In genomic region chr12:69515117-69515516, GRCm38 (mm10) we compare ENCODE assay signal across 11 mouse cellular contexts.
DNase-seq lines count a peak whose midpoint lies in the region; ATAC-seq lines count a peak whose summit lies in the region.
"Had no signal": no experiment of that assay in that cellular context is flagged by ENCODE, and none has a peak within 500 bp of the region (broad histone marks: within the 10 kb centered on the region; RNA-seq: fewer than 3 reads in every experiment).

No protein-coding gene starts in this region.

- 15% methylated on average over 9 of the region's 9 CpGs for WGBS in lung, embryonic 15.5 days
- 59% methylated on average over 9 of the region's 9 CpGs for WGBS in embryonic facial prominence, embryonic 11.5 days
- 35% methylated on average over 9 of the region's 9 CpGs for WGBS in stomach, embryonic 15.5 days

- H3K27me3 ChIP-seq in lung, embryonic 15.5 days: no peaks in the 10 kb centered on the region
- H3K27me3 ChIP-seq in embryonic facial prominence, embryonic 11.5 days (ENCODE audit: control insufficient read depth, insufficient read depth, low read length): no peaks in the 10 kb centered on the region
- H3K27me3 ChIP-seq in stomach, embryonic 15.5 days (replicated peaks): no peaks in the 10 kb centered on the region

- no peaks in the 10 kb centered on the region for H3K36me3 ChIP-seq in lung, embryonic 15.5 days
- no peaks in the 10 kb centered on the region for H3K36me3 ChIP-seq in embryonic facial prominence, embryonic 11.5 days (replicated peaks; ENCODE audit: control insufficient read depth, insufficient read depth, low read depth, low read length)
- no peaks in the 10 kb centered on the region for H3K36me3 ChIP-seq in stomach, embryonic 15.5 days

- DNase-seq in lung, postnatal 14 days: no peak
- peak; percentile 11 for DNase-seq in embryonic facial prominence, embryonic 11.5 days (ENCODE audit: low spot score)
- DNase-seq in kidney, adult 8-10 months: peak; percentile 29 to 36
- no peak for DNase-seq in cerebellum, adult 11-12 months
- DNase-seq in right cerebral cortex, postnatal 14 days: no peak
- no peak for DNase-seq in thymus, postnatal 14 days
- DNase-seq: gastrocnemius, postnatal 14 days had no signal

- no peak overlapping the region for H3K9ac ChIP-seq in lung, embryonic 15.5 days
- H3K9ac ChIP-seq in embryonic facial prominence, embryonic 11.5 days (replicated peaks; ENCODE audit: low read length): no peak overlapping the region
- no peak overlapping the region for H3K9ac ChIP-seq in stomach, embryonic 15.5 days

- no peak overlapping the region for H3K4me3 ChIP-seq in lung, embryonic 15.5 days
- H3K4me3 ChIP-seq in embryonic facial prominence, embryonic 11.5 days (ENCODE audit: low read depth, low read length): no peak overlapping the region
- H3K4me3 ChIP-seq in stomach, embryonic 15.5 days (replicated peaks): no peak overlapping the region
- H3K4me3 ChIP-seq: megakaryocyte, embryonic 14.5 days had no signal

- peaks cover 22% of the 10 kb centered on the region for H3K4me1 ChIP-seq in lung, embryonic 15.5 days
- H3K4me1 ChIP-seq in embryonic facial prominence, embryonic 11.5 days (ENCODE audit: control insufficient read depth, insufficient read depth, low read length): no peaks in the 10 kb centered on the region
- H3K4me1 ChIP-seq in stomach, embryonic 15.5 days: peaks cover 9% of the 10 kb centered on the region; the same call in 1 of the 2 replicates

- no peak overlapping the region for H3K4me2 ChIP-seq in lung, embryonic 15.5 days
- H3K4me2 ChIP-seq in embryonic facial prominence, embryonic 11.5 days (ENCODE audit: low read depth, low read length): no peak overlapping the region
- no peak overlapping the region for H3K4me2 ChIP-seq in stomach, embryonic 15.5 days

- ATAC-seq in lung, embryonic 15.5 days (ENCODE audit: borderline replicate concordance, extremely low read depth, low FRiP score, low TSS enrichment): no peak
- no peak for ATAC-seq in embryonic facial prominence, embryonic 11.5 days (replicated peaks; ENCODE audit: insufficient number of reproducible peaks, low FRiP score, low TSS enrichment, low read depth)
- ATAC-seq in stomach, embryonic 15.5 days (ENCODE audit: insufficient read depth, low FRiP score, low read depth): no peak
- ATAC-seq: activated CD4-positive, CD25-positive, alpha-beta regulatory T cell, adult 4 months had no signal

- H3K27ac ChIP-seq in lung, embryonic 15.5 days: peak overlapping the region; percentile 69
- H3K27ac ChIP-seq in embryonic facial prominence, embryonic 11.5 days (replicated peaks; ENCODE audit: low read depth, low read length): no peak overlapping the region
- peak overlapping the region; percentile 54; the same call in 1 of the 2 replicates for H3K27ac ChIP-seq in stomach, embryonic 15.5 days

- no peaks in the 10 kb centered on the region for H3K9me3 ChIP-seq in lung, embryonic 15.5 days
- no peaks in the 10 kb centered on the region for H3K9me3 ChIP-seq in embryonic facial prominence, embryonic 11.5 days (replicated peaks; ENCODE audit: control insufficient read depth, low read length)
- no peaks in the 10 kb centered on the region for H3K9me3 ChIP-seq in stomach, embryonic 15.5 days
- H3K9me3 ChIP-seq: megakaryocyte, embryonic 14.5 days had no signal

Comparison
In these comparisons a context has a peak if more than half of its experiments do, and no peak if none do; other contexts are left out.
1. DNase-seq: peak in embryonic facial prominence, embryonic 11.5 days (single experiment) and kidney, adult 8-10 months (2 of 2); none in lung, postnatal 14 days (single experiment), cerebellum, adult 11-12 months (single experiment), right cerebral cortex, postnatal 14 days (single experiment) and thymus, postnatal 14 days (single experiment).